Mouse (Mus musculus) urinary bladder, postnatal 0 days (tissue): ENCODE results near the gene Agl. TPM values are rescaled to one million over a fixed set of nuclear protein-coding genes. Genes with fewer than 3 reads are reported as not detected.

Experiments used
- polyA plus RNA-seq: library from polyadenylated mRNA; unstranded; fragments of >200 nt; fragmentation: Nextera tagmentation; extraction: Ambion mirVana; gene quantifications from 2 replicates; pipeline ENCODE4 v1.2.1, GENCODE M21; 2015

Agl gene
- 24.2 and 30.7 TPM in 2 replicates for polyA plus RNA-seq

GRCm38 (mm10) chr3:116807811-116808506, at the start of gene Agl:
Gene Agl, minus strand, starts transcription at chr3:116808166.

GRCm38 (mm10) chr3:116712436-116712881, 95.5 kb downstream of the Agl start, which contains the start of gene Slc35a3:
Gene Slc35a3, minus strand, starts transcription at chr3:116712831.

Other genes with a start within 250 kb of the Agl start
- gene Lrrc39, start 245.2 kb downstream of the Agl start, polyA plus RNA-seq = 0.19 and 0.34 TPM in 2 replicates
- 5.1 and 6.1 TPM in 2 replicates for gene Sass6, start 213.2 kb downstream of the Agl start, polyA plus RNA-seq
- gene Trmt13, start 193.6 kb downstream of the Agl start, polyA plus RNA-seq = 13.0 and 14.3 TPM in 2 replicates
- gene Mfsd14a, start 145.5 kb downstream of the Agl start, polyA plus RNA-seq = 59.5 and 72.5 TPM in 2 replicates
- gene Gm43191, start 126.9 kb downstream of the Agl start, polyA plus RNA-seq = not detected in 2 replicates
- gene Slc35a3, start 95.3 kb downstream of the Agl start, polyA plus RNA-seq = 8.9 and 11.3 TPM in 2 replicates
- 14.6 and 19.5 TPM in 2 replicates for gene Frrs1, start 51.3 kb upstream of the Agl start, polyA plus RNA-seq
- gene 4930455H04Rik, start 160.1 kb upstream of the Agl start, polyA plus RNA-seq = not detected in 2 replicates
- gene Palmd, start 160.8 kb upstream of the Agl start, polyA plus RNA-seq = 5.9 and 6.7 TPM in 2 replicates